Mouse (Mus musculus) hindbrain, embryonic 16.5 days (tissue): ENCODE measurements around the gene Ikzf2. TPM values are rescaled to one million over a fixed set of nuclear protein-coding genes. Genes with fewer than 3 reads are reported as not detected.

ENCODE experiments used
- ATAC-seq: fragments of 200-750 bp; cut with Nextera tagmentation; 2 replicates; pipeline ENCODE4 v1.8.0; 2017; ENCODE audit warnings: moderate TSS enrichment, moderate library complexity
- H3K27ac ChIP-seq: fragments of 300-500 bp; sonication (generic); 2 replicates; pipeline ENCODE4 v1.5.1; 2014; ENCODE audit warnings: low read depth, mild to moderate bottlenecking, control low read depth, low read length, moderate library complexity
- H3K27me3 ChIP-seq: fragments of 300-500 bp; sonication (generic); replicated peaks from 2 replicates; pipeline ENCODE4 v1.6.1; 2014; ENCODE audit warnings: low read length; ENCODE audit not compliant: control insufficient read depth, insufficient read depth
- H3K36me3 ChIP-seq: fragments of 300-500 bp; sonication (generic); 2 replicates; pipeline ENCODE4 v1.6.1; 2014; ENCODE audit warnings: mild to moderate bottlenecking, low read length, moderate library complexity, mixed read lengths; ENCODE audit not compliant: control insufficient read depth, insufficient read depth
- H3K4me1 ChIP-seq: fragments of 300-500 bp; sonication (generic); 2 replicates; pipeline ENCODE4 v1.6.1; 2014; ENCODE audit warnings: low read depth, low read length; ENCODE audit not compliant: control insufficient read depth, insufficient read depth
- H3K4me2 ChIP-seq: fragments of 300-500 bp; sonication (generic); 2 replicates; pipeline ENCODE4 v1.6.1; 2014; ENCODE audit warnings: mild to moderate bottlenecking, low read length, control low read depth, moderate library complexity
- H3K4me3 ChIP-seq: fragments of 300-500 bp; sonication (generic); 2 replicates; pipeline ENCODE4 v1.5.1; 2014; ENCODE audit warnings: mild to moderate bottlenecking, low read length, control low read depth, moderate library complexity
- H3K9ac ChIP-seq: fragments of 300-500 bp; sonication (generic); 2 replicates; pipeline ENCODE4 v1.6.1; 2014; ENCODE audit warnings: low read depth, mild to moderate bottlenecking, control low read depth, low read length, moderate library complexity
- H3K9me3 ChIP-seq: fragments of 300-500 bp; sonication (generic); 2 replicates; pipeline ENCODE4 v1.6.1; 2014; ENCODE audit warnings: mild to moderate bottlenecking, low read length, moderate library complexity; ENCODE audit not compliant: control insufficient read depth
- WGBS: fragments of 180-500 bp; shearing (Covaris S2); extraction: QIAGEN DNeasy Blood & Tissue Kit; methylation state at CpG from one replicate; pipeline ENCODE4 v1.1.7; 2014; 5-methylcytosine and 5-hydroxymethylcytosine counted together
- polyA plus RNA-seq: library from polyadenylated mRNA; unstranded; fragments of >200 nt; fragmentation: Nextera tagmentation; extraction: Ambion mirVana; gene quantifications from 2 replicates; pipeline ENCODE4 v1.2.1, GENCODE M21; 2015

The Ikzf2 gene
- polyA plus RNA-seq = 2.9 and 3.8 TPM in 2 replicates

- Histone ChIP-seq H3K27ac (peak within 1 kb of the TSS; percentile 89), H3K9ac (peak within 1 kb of the TSS; percentile 81), H3K36me3 (no peaks in the 10 kb centered on the region), H3K27me3 (no peaks in the 10 kb centered on the region), H3K9me3 (no peaks in the 10 kb centered on the region), H3K4me3 (peak within 1 kb of the TSS; percentile 75), H3K4me1 (no peaks in the 10 kb centered on the region; the same call in 1 of the 2 replicates), H3K4me2 (peak within 1 kb of the TSS; percentile 71)
- WGBS = under 1% methylated on average over 56 of the region's 105 CpGs
- peak; percentile 96 for ATAC-seq
Observed at GRCm38 (mm10) chr1:69687076-69687991, at the start of gene Ikzf2. Ikzf2 (minus strand) TSS chr1:69687245.

DNA sequence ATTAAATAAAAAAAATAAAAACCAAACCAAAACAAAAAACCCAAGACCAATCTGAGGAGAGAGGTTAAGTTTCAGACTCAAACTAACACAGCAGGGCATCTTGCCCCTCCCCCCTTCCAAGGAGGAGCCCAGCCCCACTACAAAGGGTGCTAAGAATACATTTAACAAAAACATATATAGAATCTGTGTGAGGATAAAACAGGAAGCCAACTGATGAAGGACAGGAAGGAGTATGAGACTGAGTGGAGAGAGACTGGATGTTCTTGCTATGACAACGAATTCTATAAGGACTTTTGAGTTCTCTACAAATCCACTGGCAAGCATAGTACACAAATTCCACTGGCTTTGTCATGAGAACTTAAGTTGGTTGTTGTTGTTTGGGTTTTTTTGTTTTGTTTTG lies 42.7 kb upstream of the Ikzf2 start:
- Histone ChIP-seq H3K36me3 (no peaks in the 10 kb centered on the region), H3K4me3 (no peak overlapping the region), H3K9ac (no peak overlapping the region), H3K27ac (no peak overlapping the region), H3K27me3 (no peaks in the 10 kb centered on the region), H3K4me2 (no peak overlapping the region), H3K9me3 (no peaks in the 10 kb centered on the region), H3K4me1 (peaks cover 3% of the 10 kb centered on the region; the same call in 1 of the 2 replicates)
- no peak for ATAC-seq
- 49% methylated on average over 1 of the region's 1 CpGs for WGBS

- no peak overlapping the region for H3K4me2 ChIP-seq
Observed at GRCm38 (mm10) chr1:69729031-69729679, 42.1 kb upstream of the Ikzf2 start.

DNA sequence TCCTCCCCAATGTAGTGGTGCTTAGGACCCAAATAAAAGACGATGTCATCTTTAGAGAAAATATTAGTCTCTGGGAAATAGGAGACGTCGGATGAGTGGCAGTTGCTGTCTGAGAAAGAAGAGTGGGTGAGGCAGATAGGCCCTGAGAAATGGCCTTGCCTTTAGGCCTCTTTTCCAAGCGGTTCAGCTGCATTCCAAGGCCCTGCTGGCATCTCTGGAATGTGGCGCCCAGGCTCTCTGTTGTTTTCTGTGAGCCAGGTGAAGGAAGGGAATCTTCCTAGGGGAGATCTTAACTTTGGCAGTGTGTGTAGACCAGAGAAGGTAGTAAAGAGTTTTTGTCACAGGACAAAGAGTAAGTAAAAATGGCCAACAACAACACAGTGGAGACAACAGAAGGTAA lies 40.9 kb upstream of the Ikzf2 start:
- Histone ChIP-seq H3K4me3 (no peak overlapping the region), H3K27me3 (no peaks in the 10 kb centered on the region), H3K27ac (no peak overlapping the region), H3K4me2 (no peak overlapping the region), H3K4me1 (peaks cover 3% of the 10 kb centered on the region; the same call in 1 of the 2 replicates), H3K9ac (no peak overlapping the region), H3K9me3 (no peaks in the 10 kb centered on the region), H3K36me3 (no peaks in the 10 kb centered on the region)
- WGBS = 43% methylated on average over 5 of the region's 5 CpGs
- no peak for ATAC-seq

More at GRCm38 (mm10) chr1:69729031-69729679, 42.1 kb upstream of the Ikzf2 start:
- Histone ChIP-seq H3K27me3 (no peaks in the 10 kb centered on the region), H3K4me3 (no peak overlapping the region), H3K9me3 (no peaks in the 10 kb centered on the region), H3K9ac (no peak overlapping the region), H3K27ac (peak overlapping the region; percentile 48; the same call in 1 of the 2 replicates), H3K4me1 (peaks cover 3% of the 10 kb centered on the region; the same call in 1 of the 2 replicates), H3K36me3 (no peaks in the 10 kb centered on the region)
- ATAC-seq = peak; percentile 75; the same call in 1 of the 2 replicates
- 24% methylated on average over 5 of the region's 5 CpGs for WGBS

DNA sequence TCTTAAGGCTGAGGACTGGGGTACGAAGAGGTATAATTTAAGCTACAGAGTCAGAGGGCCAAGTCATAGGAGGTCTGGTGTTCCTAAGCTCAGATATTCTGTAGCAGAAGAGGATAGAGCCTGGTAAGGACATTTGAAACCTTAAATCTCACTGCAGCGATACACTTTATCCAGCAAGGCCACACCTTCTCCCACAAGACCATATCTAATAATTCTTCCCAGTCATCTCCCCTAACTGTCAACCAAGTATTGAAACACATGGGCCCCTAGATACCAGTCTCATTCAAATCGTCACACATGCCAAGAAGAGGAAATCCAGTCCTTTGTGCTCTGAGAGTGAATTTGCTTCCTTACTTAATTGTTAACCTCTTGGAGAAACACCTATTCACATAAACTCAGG lies 30.1 kb upstream of the Ikzf2 start:
- H3K4me1 ChIP-seq = no peaks in the 10 kb centered on the region
- no peak overlapping the region for H3K4me3 ChIP-seq
- H3K27me3 ChIP-seq = no peaks in the 10 kb centered on the region
- 89% methylated on average over 3 of the region's 3 CpGs for WGBS
- ATAC-seq = no peak
- H3K9ac ChIP-seq = no peak overlapping the region
- H3K9me3 ChIP-seq = no peaks in the 10 kb centered on the region
- H3K4me2 ChIP-seq = no peak overlapping the region
- H3K27ac ChIP-seq = no peak overlapping the region
- no peaks in the 10 kb centered on the region for H3K36me3 ChIP-seq

- H3K4me2 ChIP-seq = no peak overlapping the region
- WGBS = 68% methylated on average over 1 of the region's 1 CpGs
- no peak overlapping the region for H3K27ac ChIP-seq
- no peaks in the 10 kb centered on the region for H3K27me3 ChIP-seq
- no peaks in the 10 kb centered on the region for H3K4me1 ChIP-seq
- H3K4me3 ChIP-seq = no peak overlapping the region
- H3K36me3 ChIP-seq = no peaks in the 10 kb centered on the region
- no peak overlapping the region for H3K9ac ChIP-seq
- ATAC-seq = no peak
- no peaks in the 10 kb centered on the region for H3K9me3 ChIP-seq
Observed at GRCm38 (mm10) chr1:69708571-69708970, 21.5 kb upstream of the Ikzf2 start.

DNA sequence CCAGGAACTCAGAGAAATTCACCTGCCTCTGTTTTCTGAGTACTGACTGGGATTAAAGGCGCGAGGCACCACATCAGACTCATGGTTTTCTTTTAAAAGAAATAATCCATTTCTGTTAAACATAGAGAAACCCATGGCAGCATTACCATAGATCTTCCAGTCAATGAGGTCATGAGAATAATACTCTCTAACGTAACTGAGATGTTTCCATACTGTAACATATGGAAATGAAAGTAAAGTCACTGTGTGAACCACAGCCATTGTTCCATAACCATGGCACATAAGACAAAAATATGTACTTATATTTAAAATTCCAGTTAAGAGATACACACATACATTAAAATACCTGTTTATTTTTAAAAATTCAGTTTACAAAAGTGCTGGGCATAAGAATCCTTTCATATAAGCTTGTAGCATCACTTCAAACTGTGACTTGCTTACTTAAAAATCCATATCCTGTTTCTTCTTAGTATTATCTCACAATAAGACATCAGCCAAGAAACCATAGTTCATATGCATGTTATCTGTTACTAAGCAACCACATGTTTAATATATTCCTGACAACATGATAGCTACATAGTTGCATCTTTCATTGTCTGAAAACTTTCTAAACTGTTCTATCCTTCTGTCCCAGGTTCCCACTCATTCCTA lies 16.6 kb upstream of the Ikzf2 start:
- Histone ChIP-seq H3K36me3 (no peaks in the 10 kb centered on the region), H3K27ac (no peak overlapping the region), H3K4me3 (no peak overlapping the region), H3K9ac (no peak overlapping the region), H3K27me3 (no peaks in the 10 kb centered on the region), H3K4me2 (no peak overlapping the region), H3K9me3 (no peaks in the 10 kb centered on the region), H3K4me1 (no peaks in the 10 kb centered on the region)
- ATAC-seq = no peak
- 98% methylated on average over 3 of the region's 3 CpGs for WGBS

GRCm38 (mm10) chr1:69691946-69692345 lies 4.9 kb upstream of the Ikzf2 start:
- no peaks in the 10 kb centered on the region for H3K9me3 ChIP-seq
- H3K9ac ChIP-seq = no peak overlapping the region
- H3K36me3 ChIP-seq = no peaks in the 10 kb centered on the region
- H3K4me3 ChIP-seq = no peak overlapping the region
- H3K27ac ChIP-seq = no peak overlapping the region
- ATAC-seq = no peak
- H3K27me3 ChIP-seq = no peaks in the 10 kb centered on the region
- no peaks in the 10 kb centered on the region for H3K4me1 ChIP-seq
- WGBS = 86% methylated on average over 6 of the region's 6 CpGs
- no peak overlapping the region for H3K4me2 ChIP-seq

- 0% methylated on average over 5 of the region's 5 CpGs for WGBS
- no peak for ATAC-seq
- H3K27me3 ChIP-seq = no peaks in the 10 kb centered on the region
Observed at GRCm38 (mm10) chr1:69688961-69689360, 1.9 kb upstream of the Ikzf2 start.

More at GRCm38 (mm10) chr1:69688961-69689360, 1.9 kb upstream of the Ikzf2 start:
- Histone ChIP-seq H3K36me3 (no peaks in the 10 kb centered on the region), H3K4me1 (no peaks in the 10 kb centered on the region; the same call in 1 of the 2 replicates), H3K27ac (no peak overlapping the region), H3K9ac (no peak overlapping the region), H3K4me2 (peak overlapping the region; percentile 19), H3K4me3 (no peak overlapping the region), H3K9me3 (no peaks in the 10 kb centered on the region)
